Mouse (Mus musculus) subcutaneous adipose tissue, adult 2 months (tissue): Measurements from ENCODE around the gene Olfr912. TPM values are rescaled to one million over a fixed set of nuclear protein-coding genes. Genes with fewer than 3 reads are reported as not detected.

ENCODE experiments used
- polyA plus RNA-seq: library from polyadenylated mRNA; depleted of rRNA; stranded (reverse); fragments of >200 nt; gene quantifications from 2 replicates; pipeline ENCODE4 v1.2.3, GENCODE M21; 2012; ENCODE audit warnings: low replicate concordance; rRNA removed

Olfr912 gene
- not detected in 2 replicates for polyA plus RNA-seq

GRCm38 (mm10) chr9:38579878-38580277 lies at the start of gene Olfr912:
TSS of gene Olfr912 (plus strand) at chr9:38580178.

GRCm38 (mm10) chr9:38537549-38537948 lies 42.4 kb upstream of the Olfr912 start, which contains the start of gene Olfr910:
TSS of gene Olfr910 (plus strand) at chr9:38537849.

GRCm38 (mm10) chr9:38592459-38592858 lies 12.5 kb downstream of the Olfr912 start, which contains the start of gene Olfr913:
TSS of gene Olfr913 (plus strand) at chr9:38592759.

GRCm38 (mm10) chr9:38604802-38605201 lies 24.8 kb downstream of the Olfr912 start, which contains the start of gene Olfr914:
TSS of gene Olfr914 (plus strand) at chr9:38605102.

Other genes starting within 250 kb of the Olfr912 start
- not detected in 2 replicates for gene Olfr898, start 231.8 kb upstream of the Olfr912 start, polyA plus RNA-seq
- gene Olfr250, start 213.3 kb upstream of the Olfr912 start, polyA plus RNA-seq = not detected in 2 replicates
- gene Olfr251, start 203.1 kb upstream of the Olfr912 start, polyA plus RNA-seq = not detected in 2 replicates
- gene Olfr147, start 178.5 kb upstream of the Olfr912 start, polyA plus RNA-seq = not detected in 2 replicates
- not detected in 2 replicates for gene Olfr901, start 150.7 kb upstream of the Olfr912 start, polyA plus RNA-seq
- not detected in 2 replicates for gene Olfr902, start 132.5 kb upstream of the Olfr912 start, polyA plus RNA-seq
- gene Olfr904, start 117.0 kb upstream of the Olfr912 start, polyA plus RNA-seq = not detected in 2 replicates
- gene Olfr905, start 109.1 kb upstream of the Olfr912 start, polyA plus RNA-seq = not detected in 2 replicates
- gene Olfr906, start 93.1 kb upstream of the Olfr912 start, polyA plus RNA-seq = not detected in 2 replicates
- gene Olfr907, start 84.4 kb upstream of the Olfr912 start, polyA plus RNA-seq = not detected in 2 replicates
- gene Olfr911-ps1, start 58.6 kb upstream of the Olfr912 start, polyA plus RNA-seq = not detected in 2 replicates
- not detected in 2 replicates for gene Olfr910, start 42.3 kb upstream of the Olfr912 start, polyA plus RNA-seq
- not detected in 2 replicates for gene Olfr913, start 12.6 kb downstream of the Olfr912 start, polyA plus RNA-seq
- gene Olfr914, start 24.9 kb downstream of the Olfr912 start, polyA plus RNA-seq = not detected in 2 replicates
- not detected in 2 replicates for gene Olfr916, start 79.7 kb downstream of the Olfr912 start, polyA plus RNA-seq
- not detected in 2 replicates for gene Olfr917, start 85.7 kb downstream of the Olfr912 start, polyA plus RNA-seq
- gene Olfr918, start 94.4 kb downstream of the Olfr912 start, polyA plus RNA-seq = not detected in 2 replicates
- gene Olfr919, start 123.5 kb downstream of the Olfr912 start, polyA plus RNA-seq = not detected in 2 replicates
- gene Vwa5a, start 138.1 kb downstream of the Olfr912 start, polyA plus RNA-seq = 29.9 and 35.9 TPM in 2 replicates
- gene Olfr920, start 172.1 kb downstream of the Olfr912 start, polyA plus RNA-seq = 0.21 and 0.32 TPM in 2 replicates
- not detected in 2 replicates for gene Olfr921, start 192.9 kb downstream of the Olfr912 start, polyA plus RNA-seq
- gene Olfr922, start 234.4 kb downstream of the Olfr912 start, polyA plus RNA-seq = not detected in 2 replicates
- not detected in 2 replicates for gene Olfr923, start 246.4 kb downstream of the Olfr912 start, polyA plus RNA-seq